Mouse (Mus musculus) stomach, embryonic 16.5 days (tissue): ENCODE measurements around the gene Olfr566. TPM values are rescaled to one million over a fixed set of nuclear protein-coding genes. Genes with fewer than 3 reads are reported as not detected.

Source experiments
- ATAC-seq: fragments of 200-750 bp; cut with Nextera tagmentation; 2 replicates; pipeline ENCODE4 v1.8.0; 2017; ENCODE audit warnings: moderate number of reproducible peaks, moderate TSS enrichment; ENCODE audit not compliant: insufficient read depth, low FRiP score
- H3K27ac ChIP-seq: fragments of 300-500 bp; sonication (generic); 2 replicates; pipeline ENCODE4 v1.5.1; 2014; ENCODE audit warnings: low read length
- H3K27me3 ChIP-seq: fragments of 300-500 bp; sonication (generic); 2 replicates; pipeline ENCODE4 v1.6.1; 2014; ENCODE audit warnings: low read length, control low read depth, mixed read lengths; ENCODE audit not compliant: control insufficient read depth, insufficient read depth
- H3K36me3 ChIP-seq: fragments of 300-500 bp; sonication (generic); 2 replicates; pipeline ENCODE4 v1.6.1; 2014; ENCODE audit warnings: low read length; ENCODE audit not compliant: control insufficient read depth, insufficient read depth
- H3K4me1 ChIP-seq: fragments of 300-500 bp; sonication (generic); 2 replicates; pipeline ENCODE4 v1.6.1; 2014; ENCODE audit warnings: low read length, control low read depth, mixed read lengths; ENCODE audit not compliant: control insufficient read depth, insufficient read depth
- H3K4me2 ChIP-seq: fragments of 300-500 bp; sonication (generic); 2 replicates; pipeline ENCODE4 v1.6.1; 2014; ENCODE audit warnings: low read depth, low read length, mixed read lengths
- H3K4me3 ChIP-seq: fragments of 300-500 bp; sonication (generic); replicated peaks from 2 replicates; pipeline ENCODE4 v1.5.1; 2014; ENCODE audit warnings: mild to moderate bottlenecking, low read length
- H3K9ac ChIP-seq: fragments of 300-500 bp; sonication (generic); 2 replicates; pipeline ENCODE4 v1.6.1; 2014; ENCODE audit warnings: low read length
- H3K9me3 ChIP-seq: fragments of 300-500 bp; sonication (generic); replicated peaks from 2 replicates; pipeline ENCODE4 v1.6.1; 2016; ENCODE audit warnings: low read length, control low read depth; ENCODE audit not compliant: control insufficient read depth
- whole genome bisulfite sequencing: fragments of 180-500 bp; shearing (Covaris S2); extraction: QIAGEN DNeasy Blood & Tissue Kit; methylation state at CpG from one replicate; pipeline ENCODE4 v1.1.7; 2014; 5-methylcytosine and 5-hydroxymethylcytosine counted together
- polyA plus RNA-seq: library from polyadenylated mRNA; unstranded; fragments of >200 nt; fragmentation: Nextera tagmentation; extraction: Ambion mirVana; gene quantifications from 2 replicates; pipeline ENCODE4 v1.2.1, GENCODE M21; 2015

Olfr566 gene
- polyA plus RNA-seq, result not detected in 2 replicates

GRCm38 (mm10) chr7:102858665-102859064, at the start of gene Olfr566:
Gene Olfr566 (minus strand): TSS chr7:102858765.
- WGBS, result 64% methylated on average over 1 of the region's 1 CpGs
- Histone ChIP-seq H3K27ac (no peak within 1 kb of the TSS), H3K4me2 (no peak within 1 kb of the TSS), H3K36me3 (no peaks in the 10 kb centered on the region), H3K4me3 (no peak within 1 kb of the TSS), H3K4me1 (no peaks in the 10 kb centered on the region), H3K9me3 (no peaks in the 10 kb centered on the region), H3K9ac (no peak within 1 kb of the TSS), H3K27me3 (no peaks in the 10 kb centered on the region)
- no peak for ATAC-seq

GRCm38 (mm10) chr7:102890782-102891181, 32.2 kb upstream of the Olfr566 start, which contains the start of gene Olfr569:
Gene Olfr569 (minus strand): TSS chr7:102890882.
- Histone ChIP-seq H3K9ac (no peak within 1 kb of the TSS), H3K9me3 (no peaks in the 10 kb centered on the region), H3K27me3 (no peaks in the 10 kb centered on the region), H3K36me3 (no peaks in the 10 kb centered on the region), H3K27ac (no peak within 1 kb of the TSS), H3K4me2 (no peak within 1 kb of the TSS), H3K4me3 (no peak within 1 kb of the TSS), H3K4me1 (no peaks in the 10 kb centered on the region)
- ATAC-seq, result no peak
- 61% methylated on average over 3 of the region's 3 CpGs for WGBS

- ATAC-seq, result no peak
- Histone ChIP-seq H3K27ac (no peak within 1 kb of the TSS), H3K27me3 (no peaks in the 10 kb centered on the region), H3K9ac (no peak within 1 kb of the TSS), H3K4me3 (no peak within 1 kb of the TSS), H3K4me2 (no peak within 1 kb of the TSS), H3K36me3 (no peaks in the 10 kb centered on the region), H3K4me1 (no peaks in the 10 kb centered on the region), H3K9me3 (no peaks in the 10 kb centered on the region)
Observed at GRCm38 (mm10) chr7:102876822-102877221, 18.3 kb upstream of the Olfr566 start, which contains the start of gene Olfr568. Gene Olfr568 (plus strand): TSS chr7:102877122.

GRCm38 (mm10) chr7:102855807-102856206, 2.8 kb downstream of the Olfr566 start:
- no peaks in the 10 kb centered on the region for H3K4me1 ChIP-seq
- H3K36me3 ChIP-seq, result no peaks in the 10 kb centered on the region
- no peaks in the 10 kb centered on the region for H3K9me3 ChIP-seq
- H3K4me2 ChIP-seq, result no peak overlapping the region
- no peak overlapping the region for H3K9ac ChIP-seq
- no peak overlapping the region for H3K4me3 ChIP-seq
- H3K27ac ChIP-seq, result no peak overlapping the region
- ATAC-seq, result no peak
- H3K27me3 ChIP-seq, result no peaks in the 10 kb centered on the region

Other genes with a start within 250 kb of the Olfr566 start
- gene Olfr553, start 240.5 kb downstream of the Olfr566 start, polyA plus RNA-seq, result not detected in 2 replicates
- not detected in 2 replicates for gene Olfr554, start 220.3 kb downstream of the Olfr566 start, polyA plus RNA-seq
- gene Olfr555, start 199.9 kb downstream of the Olfr566 start, polyA plus RNA-seq, result not detected in 2 replicates
- not detected in 2 replicates for gene Olfr556, start 193.9 kb downstream of the Olfr566 start, polyA plus RNA-seq
- 15.7 and 16.5 TPM in 2 replicates for gene Trim68, start 171.4 kb downstream of the Olfr566 start, polyA plus RNA-seq
- gene Olfr557, start 162.9 kb downstream of the Olfr566 start, polyA plus RNA-seq, result not detected in 2 replicates
- 0.45 and 0.75 TPM in 2 replicates for gene Olfr558, start 156.6 kb downstream of the Olfr566 start, polyA plus RNA-seq
- gene Olfr33, start 139.7 kb downstream of the Olfr566 start, polyA plus RNA-seq, result not detected in 2 replicates
- gene Olfr559, start 131.3 kb downstream of the Olfr566 start, polyA plus RNA-seq, result not detected in 2 replicates
- not detected in 2 replicates for gene Olfr560, start 99.4 kb downstream of the Olfr566 start, polyA plus RNA-seq
- gene Olfr78, start 99.3 kb downstream of the Olfr566 start, polyA plus RNA-seq, result 0.34 and 0.72 TPM in 2 replicates
- not detected in 2 replicates for gene Olfr561, start 87.5 kb downstream of the Olfr566 start, polyA plus RNA-seq
- gene Olfr564, start 55.3 kb downstream of the Olfr566 start, polyA plus RNA-seq, result not detected in 2 replicates
- not detected in 2 replicates for gene Olfr568, start 18.4 kb upstream of the Olfr566 start, polyA plus RNA-seq
- gene Olfr569, start 32.1 kb upstream of the Olfr566 start, polyA plus RNA-seq, result not detected in 2 replicates
- gene Olfr570, start 35.8 kb upstream of the Olfr566 start, polyA plus RNA-seq, result not detected in 2 replicates
- not detected in 2 replicates for gene Olfr571, start 58.8 kb upstream of the Olfr566 start, polyA plus RNA-seq
- gene Olfr572, start 65.6 kb upstream of the Olfr566 start, polyA plus RNA-seq, result not detected in 2 replicates
- gene Olfr573-ps1, start 83.8 kb upstream of the Olfr566 start, polyA plus RNA-seq, result not detected in 2 replicates
- not detected in 2 replicates for gene Olfr574, start 89.7 kb upstream of the Olfr566 start, polyA plus RNA-seq
- gene Olfr575, start 100.0 kb upstream of the Olfr566 start, polyA plus RNA-seq, result not detected in 2 replicates
- gene Olfr576, start 103.9 kb upstream of the Olfr566 start, polyA plus RNA-seq, result not detected in 2 replicates
- not detected in 2 replicates for gene Olfr577, start 117.2 kb upstream of the Olfr566 start, polyA plus RNA-seq
- gene Olfr578, start 130.6 kb upstream of the Olfr566 start, polyA plus RNA-seq, result not detected in 2 replicates
- not detected in 2 replicates for gene Olfr582, start 179.3 kb upstream of the Olfr566 start, polyA plus RNA-seq
- gene Olfr583, start 192.5 kb upstream of the Olfr566 start, polyA plus RNA-seq, result not detected in 2 replicates
- not detected in 2 replicates for gene Olfr584, start 223.1 kb upstream of the Olfr566 start, polyA plus RNA-seq
- not detected in 2 replicates for gene Olfr585, start 239.0 kb upstream of the Olfr566 start, polyA plus RNA-seq